Mouse (Mus musculus) lung, postnatal 0 days (tissue): Measurements from ENCODE around the gene Srrm2.

Source experiments
- CTCF ChIP-seq: IDR thresholded peaks from 2 replicates; pipeline ENCODE4 v1.5.1; 2016; ENCODE audit warnings: antibody characterized with exemption, mild to moderate bottlenecking
- EP300 ChIP-seq: IDR thresholded peaks from 2 replicates; pipeline ENCODE4 v1.6.1; 2016; ENCODE audit warnings: antibody characterized with exemption, mild to moderate bottlenecking, control low read depth

- TF ChIP-seq CTCF (no peak), EP300 (no peak)
Observed at GRCm38 (mm10) chr17:23804426-23805085, 14.2 kb downstream of the Srrm2 start.
